Comparison of ENCODE assay signal across 8 mouse cellular contexts in the genomic region with DNA sequence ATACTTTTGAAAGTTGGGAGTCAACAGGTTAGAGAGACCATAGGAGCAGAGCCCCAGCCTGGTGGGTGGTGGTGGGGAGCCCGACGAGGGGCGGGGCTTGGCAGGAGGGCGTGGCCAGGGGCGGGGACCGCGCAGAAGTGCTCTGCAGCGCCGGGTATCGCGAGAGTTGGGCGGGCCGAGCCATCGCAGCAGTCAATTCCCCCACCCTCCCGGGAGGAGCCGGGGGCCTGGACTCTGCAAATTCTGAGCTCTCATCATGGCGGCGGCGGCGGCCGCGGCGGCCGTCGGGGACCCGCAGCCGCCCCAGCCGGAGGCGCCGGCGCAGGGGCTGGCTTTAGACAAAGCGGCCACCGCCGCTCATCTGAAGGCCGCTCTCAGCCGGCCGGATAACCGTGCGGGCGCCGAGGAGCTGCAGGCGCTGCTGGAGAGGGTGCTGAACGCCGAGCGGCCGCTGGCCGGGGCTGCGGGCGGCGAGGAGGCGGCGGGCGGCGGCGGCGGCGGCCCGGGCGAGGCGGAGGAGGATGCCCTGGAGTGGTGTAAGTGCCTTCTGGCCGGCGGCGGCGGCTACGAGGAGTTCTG. TPM values are rescaled to one million over a fixed set of nuclear protein-coding genes. Genes with fewer than 3 reads are reported as not detected.
A peak's percentile ranks its signal among the peaks of the same experiment; 100 is the strongest.
DNase-seq lines count a peak whose midpoint lies in the region; ATAC-seq and TF ChIP-seq lines count a peak whose summit lies in the region.

A gene (plus strand): TSS at position 208 of the 579 bp plus-strand sequence.

- ATAC-seq in Patski = peak; percentile 88
- ATAC-seq in hindbrain, embryonic 13.5 days (ENCODE audit: low FRiP score) = peak; percentile 98

- peak within 1 kb of the TSS; percentile 97 for H3K27ac ChIP-seq in hindbrain, embryonic 13.5 days

- H3K4me1 ChIP-seq in hindbrain, embryonic 13.5 days (replicated peaks) = peaks cover 17% of the 10 kb centered on the region

- no peaks in the 10 kb centered on the region for H3K36me3 ChIP-seq in hindbrain, embryonic 13.5 days

- H3K9ac ChIP-seq in hindbrain, embryonic 13.5 days = peak within 1 kb of the TSS; percentile 99

- CTCF ChIA-PET in Patski (lab: Charles Lee) = interaction anchor here (0.5 kb wide), 1 partner anchor 36 kb away, joined by 3 read pairs; no protein-coding TSS in a partner anchor

- POLR2A ChIA-PET in Patski (lab: Charles Lee) = interaction anchor here (1.0 to 1.9 kb wide), 3 partner anchors 12 to 44 kb away, joined by 3 to 13 read pairs (median 3); a partner anchor contains a TSS

- peak; percentile 57 for DNase-seq in Patski (ENCODE audit: low read depth, low spot score)
- DNase-seq in cerebellum, postnatal 14 days = peak; percentile 98
- peak; percentile 90 to 95 for DNase-seq in frontal cortex, postnatal 14 days (ENCODE audit: low spot score in 2 of 2)
- DNase-seq in layer of hippocampus, postnatal 25 days (ENCODE audit: extremely low spot score in 1 of 2, low spot score in 1 of 2) = peak; percentile 92 to 95
- DNase-seq in lung, postnatal 25 days (ENCODE audit: low spot score) = peak; percentile 97
- DNase-seq in retina, embryonic 14.5 days (ENCODE audit: low spot score) = peak; percentile 97
- DNase-seq in thymus, postnatal 4 days = peak; percentile 100

- in situ Hi-C loops in Patski (cut with MboI; ENCODE audit: low pct_unique_long_range_greater_than_20kb) = no loop called here

- TF ChIP-seq CTCF in Patski (IDR thresholded peaks at IDR 0.05) = no peak

- under 1% methylated on average over 44 of the region's 65 CpGs for WGBS in hindbrain, embryonic 13.5 days

- H3K27me3 ChIP-seq in Patski = no peaks in the 10 kb centered on the region
- H3K27me3 ChIP-seq in hindbrain, embryonic 13.5 days = no peaks in the 10 kb centered on the region

- H3K4me2 ChIP-seq in hindbrain, embryonic 13.5 days = peak within 1 kb of the TSS; percentile 95

- H3K4me3 ChIP-seq in hindbrain, embryonic 13.5 days = peak within 1 kb of the TSS; percentile 100

- no peaks in the 10 kb centered on the region for H3K9me3 ChIP-seq in hindbrain, embryonic 13.5 days

RNA-seq across cellular contexts. Expression of the gene that starts here (rescaled TPM):
- 39.4 TPM for polyA plus RNA-seq in Patski (2021)
- polyA plus RNA-seq in hindbrain, embryonic 13.5 days (2015; fragmentation: Nextera tagmentation; extraction: Ambion mirVana) = 15.1 and 15.8 TPM in 2 replicates
- total RNA-seq in layer of hippocampus, postnatal 25 days (2021) = 100 to 1,000 TPM; 112 to 139 TPM

Comparison
In these comparisons a context has a peak if more than half of its experiments do, and no peak if none do; other contexts are left out.
1. Peak in every context shown above with its lines: DNase-seq, ATAC-seq, H3K4me3 ChIP-seq and H3K27ac ChIP-seq.